Mouse (Mus musculus) urinary bladder, postnatal 36 days (tissue): ENCODE data around the gene 4933415A04Rik.

Experiments
- DNase-seq, 2 experiments: peaks; one replicate each; pipeline ENCODE4 v3.0.0; 2022; ENCODE audit warnings: low spot score in 2 of 2, mixed read lengths in 1 of 2

Gene 4933415A04Rik

DNA sequence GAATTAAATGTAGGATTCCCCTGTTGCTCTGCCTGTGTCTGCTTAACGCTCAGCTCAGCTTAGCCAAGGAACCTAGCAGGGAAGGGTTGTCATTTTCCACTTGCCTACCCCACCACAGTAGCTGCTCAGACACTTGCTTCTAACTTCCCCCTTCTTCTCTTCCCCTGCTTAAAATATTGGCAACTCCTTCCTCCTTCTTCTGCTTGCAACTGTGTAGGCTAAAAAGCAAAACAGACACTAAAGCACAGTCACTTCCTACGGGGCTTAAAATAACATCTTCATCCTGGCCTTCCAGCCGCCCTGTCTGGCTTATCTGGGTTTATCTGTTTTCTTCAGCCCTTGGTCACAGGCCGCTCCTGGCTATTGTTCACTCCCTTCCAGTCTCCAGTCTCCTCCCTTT lies 45.7 kb downstream of the 4933415A04Rik start:
- DNase-seq = no peak

DNA sequence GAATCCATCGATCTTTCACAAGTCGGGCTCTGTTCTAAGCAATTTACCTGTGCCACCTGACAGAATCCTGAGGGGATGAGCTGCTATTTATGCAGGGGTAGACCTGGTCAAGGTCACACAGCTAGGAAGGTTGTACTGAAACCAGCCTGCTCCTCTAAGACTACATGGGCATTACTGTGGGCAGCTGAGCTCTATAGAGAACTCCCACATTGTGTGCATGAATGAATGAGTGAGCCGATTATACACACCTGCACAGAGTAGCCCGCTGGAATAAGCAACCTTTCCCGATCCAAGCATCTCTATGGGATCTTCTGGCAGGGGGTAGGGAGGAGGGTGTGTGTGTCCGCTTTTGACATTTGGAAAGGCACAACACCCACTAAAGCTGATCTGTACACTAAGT lies 46.3 kb downstream of the 4933415A04Rik start:
- no peak for DNase-seq

- peak; percentile 37 to 50 for DNase-seq
Measured at GRCm38 (mm10) chr11:43633658-43634401, 47.0 kb downstream of the 4933415A04Rik start.

DNA sequence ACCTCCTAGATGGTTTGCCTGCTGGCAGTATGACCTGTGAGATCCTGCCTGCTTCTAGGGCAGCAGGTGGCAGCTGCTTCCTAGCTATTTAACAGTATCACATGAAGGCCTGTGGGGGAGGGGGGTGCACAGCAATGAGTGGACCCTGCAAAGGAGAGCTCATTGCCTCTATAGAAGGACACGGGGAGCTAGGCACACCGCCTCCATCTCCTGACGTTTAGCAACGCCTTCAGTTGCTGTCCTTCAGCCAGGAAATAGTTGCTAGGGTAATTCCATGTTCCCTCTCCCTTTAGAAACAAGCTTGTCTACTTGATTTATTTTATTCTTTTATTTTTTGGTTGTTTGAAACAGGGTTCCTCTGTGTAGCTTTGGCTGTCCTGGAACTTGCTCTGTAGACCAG lies 49.9 kb downstream of the 4933415A04Rik start:
- DNase-seq = no peak

DNA sequence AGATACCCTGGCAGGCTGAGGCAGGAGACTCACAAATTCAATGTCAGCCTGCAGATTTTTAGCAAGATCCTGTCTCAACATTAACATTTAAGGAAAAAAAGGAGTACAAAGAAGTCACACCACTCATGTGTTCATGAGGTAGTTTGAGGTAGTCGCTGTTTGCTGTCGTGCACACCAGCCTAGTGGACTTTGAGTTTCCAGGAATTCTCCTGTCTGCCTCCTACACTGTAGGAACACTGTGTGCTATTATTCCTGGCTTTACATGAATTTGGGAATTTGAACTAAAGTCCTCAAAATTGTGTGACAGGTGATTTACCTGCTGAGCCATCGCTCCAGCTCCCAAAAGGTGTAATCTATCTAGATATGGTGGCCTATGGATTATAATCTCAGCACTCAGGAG lies 51.6 kb downstream of the 4933415A04Rik start:
- no peak for DNase-seq
